Mouse (Mus musculus) left cerebral cortex, adult 9 months (tissue): ENCODE data around the gene Bzw1.

Source experiments
- DNase-seq, 2 experiments: peaks; one replicate each; pipeline ENCODE4 v3.0.0; 2022; ENCODE audit warnings: low spot score in 2 of 2

Gene Bzw1

GRCm38 (mm10) chr1:58396179-58396578, 3.5 kb downstream of the Bzw1 start:
- no peak for DNase-seq

- DNase-seq: no peak
These were observed 5.0 kb downstream of the Bzw1 start for GRCm38 (mm10) chr1:58397731-58398130.

GRCm38 (mm10) chr1:58401396-58401795, 8.7 kb downstream of the Bzw1 start:
- DNase-seq: no peak

- DNase-seq: no peak
These were observed 11.0 kb downstream of the Bzw1 start for GRCm38 (mm10) chr1:58403745-58404144.

GRCm38 (mm10) chr1:58407321-58407720, 14.6 kb downstream of the Bzw1 start:
- no peak for DNase-seq

GRCm38 (mm10) chr1:58408141-58408540, 15.4 kb downstream of the Bzw1 start:
- no peak for DNase-seq

- DNase-seq: no peak
These were observed 17.0 kb downstream of the Bzw1 start for GRCm38 (mm10) chr1:58409553-58410197.

- DNase-seq: no peak
These were observed 17.5 kb downstream of the Bzw1 start for GRCm38 (mm10) chr1:58410198-58410588.

GRCm38 (mm10) chr1:58410776-58411175, 18.1 kb downstream of the Bzw1 start:
- DNase-seq: no peak

GRCm38 (mm10) chr1:58415442-58415841, 22.7 kb downstream of the Bzw1 start:
- DNase-seq: no peak

GRCm38 (mm10) chr1:58416048-58416447, 23.4 kb downstream of the Bzw1 start:
- DNase-seq: no peak

- no peak for DNase-seq
These were observed 27.3 kb downstream of the Bzw1 start for GRCm38 (mm10) chr1:58420032-58420431.

- no peak for DNase-seq
These were observed 28.3 kb downstream of the Bzw1 start for GRCm38 (mm10) chr1:58420961-58421360.

GRCm38 (mm10) chr1:58422879-58423278, 30.2 kb downstream of the Bzw1 start:
- no peak for DNase-seq

- DNase-seq: peak; percentile 88 to 97
These were observed 30.9 kb downstream of the Bzw1 start, which contains the start of gene Clk1 for GRCm38 (mm10) chr1:58423371-58424248. TSS of gene Clk1 (minus strand) at chr1:58424066.

- no peak for DNase-seq
These were observed 31.9 kb downstream of the Bzw1 start for GRCm38 (mm10) chr1:58424551-58424950.

GRCm38 (mm10) chr1:58444691-58445090, 52.0 kb downstream of the Bzw1 start:
- no peak for DNase-seq

GRCm38 (mm10) chr1:58445143-58445722, 52.5 kb downstream of the Bzw1 start, which contains the start of the genes Nif3l1 and Ppil3:
TSS of gene Nif3l1 (plus strand) at chr1:58445151.
TSS of gene Ppil3 (minus strand) at chr1:58445486.
- peak; percentile 88 to 94 for DNase-seq

GRCm38 (mm10) chr1:58445861-58446260, 53.2 kb downstream of the Bzw1 start:
- DNase-seq: no peak

- no peak for DNase-seq
These were observed 55.1 kb downstream of the Bzw1 start for GRCm38 (mm10) chr1:58447766-58448165.

- DNase-seq: no peak
These were observed 55.7 kb downstream of the Bzw1 start for GRCm38 (mm10) chr1:58448396-58448795.

- no peak for DNase-seq
These were observed 61.6 kb downstream of the Bzw1 start for GRCm38 (mm10) chr1:58454316-58454715.
